Mouse (Mus musculus) v-Abl transformed pro-B cells (cell line): Measurements from ENCODE around the gene Rassf8.

Experiments used
- in situ Hi-C, 2 experiments: fragments of 400-800 bp; cut with MboI; formaldehyde crosslinking; loops; one replicate each; pipeline ENCODE4 v1.15.1; 2025; ENCODE audit not compliant: unreplicated experiment in 2 of 2

Gene Rassf8

DNA sequence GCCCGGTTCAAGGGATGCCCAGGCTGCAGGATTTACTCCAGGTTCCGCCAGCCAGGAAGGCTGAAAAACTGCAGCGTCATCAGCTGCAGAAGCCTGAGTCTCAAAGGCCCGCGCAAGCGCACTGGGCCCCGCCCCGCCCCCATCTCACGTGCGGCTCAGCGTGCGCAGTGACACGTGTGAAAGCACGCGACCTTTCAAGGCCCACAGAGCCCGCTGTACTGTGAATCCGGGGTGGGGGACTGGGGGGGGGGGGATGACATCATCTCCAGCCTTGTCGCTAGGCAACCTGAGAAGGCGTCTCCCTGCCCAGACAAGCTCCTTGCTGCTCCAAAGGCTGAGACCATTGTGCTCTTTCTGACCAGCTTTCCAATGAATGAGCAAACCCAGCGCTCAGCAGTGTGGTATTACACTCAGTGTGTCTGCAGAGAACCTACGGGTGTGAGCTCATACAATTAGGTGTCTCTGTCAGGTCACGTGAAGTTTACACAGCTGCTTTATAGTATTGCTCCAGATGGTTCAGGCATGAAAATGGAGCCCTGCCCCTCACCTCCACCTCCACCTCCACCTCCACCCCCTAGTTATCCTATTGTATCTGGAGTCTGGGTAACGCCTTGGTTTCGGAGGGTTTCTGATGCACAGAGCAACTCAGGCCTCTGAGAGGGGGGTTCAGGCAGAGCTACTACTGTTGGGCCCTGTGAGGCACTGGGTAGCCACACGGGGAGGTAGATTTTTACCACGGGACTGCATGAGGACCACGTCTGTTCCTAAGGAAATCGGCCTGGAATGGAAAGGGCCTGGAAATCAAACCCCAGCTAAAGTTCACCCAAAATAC, 109.4 kb downstream of the Rassf8 start:
- in situ Hi-C loops, result loop anchor here (10.0 to 25.0 kb wide), 3 partner anchors 731 to 1239 kb away; partner anchors contain the start of genes Klhl42 (in 2 of the 2) and Mansc4 (in 1 of the 2)

DNA sequence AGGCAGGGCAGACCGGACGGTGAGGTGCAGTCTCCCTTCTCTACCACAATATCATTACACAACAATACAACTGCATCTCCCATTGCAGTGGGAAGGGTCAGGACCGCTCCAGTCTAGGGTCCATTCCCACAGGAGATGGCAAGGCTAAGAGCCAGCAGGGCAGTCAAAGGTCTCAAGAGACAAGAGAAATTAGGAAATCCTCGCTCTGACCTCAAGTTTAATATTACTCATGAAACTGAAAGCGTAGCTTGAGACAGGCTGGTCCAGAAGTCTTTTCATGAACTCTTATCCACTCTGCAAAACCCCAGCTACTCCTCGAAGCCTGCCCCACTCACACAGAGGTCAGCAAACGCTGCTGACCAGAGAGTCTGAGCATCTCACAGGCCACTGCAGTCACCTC, 110.9 kb downstream of the Rassf8 start:
- in situ Hi-C loops, result loop anchor here (10.0 to 25.0 kb wide), 3 partner anchors 733 to 1237 kb away; partner anchors contain the start of genes Klhl42 (in 2 of the 2) and Mansc4 (in 1 of the 2)

DNA sequence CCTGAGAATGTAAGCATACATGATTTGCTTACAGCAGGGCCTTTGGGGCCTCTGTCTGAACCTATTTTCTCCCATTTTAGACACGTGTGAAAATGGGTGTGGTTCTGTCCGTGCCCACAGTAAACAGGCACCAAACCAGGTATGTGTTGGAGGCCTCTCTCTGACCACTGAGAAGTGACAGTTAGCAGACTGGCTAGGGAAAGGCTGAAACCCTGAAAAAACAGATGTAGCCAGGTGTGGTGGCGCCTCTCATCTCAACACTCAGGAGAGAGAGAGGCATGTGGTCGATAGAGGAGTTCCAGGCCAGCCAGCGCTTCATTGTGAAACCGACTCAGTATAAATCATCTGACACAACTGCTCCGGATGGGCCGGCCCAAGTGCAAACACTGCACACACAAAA, 111.9 kb downstream of the Rassf8 start:
- in situ Hi-C loops, result loop anchor here (10.0 to 25.0 kb wide), 3 partner anchors 734 to 1236 kb away; partner anchors contain the start of genes Klhl42 (in 2 of the 2) and Mansc4 (in 1 of the 2)

DNA sequence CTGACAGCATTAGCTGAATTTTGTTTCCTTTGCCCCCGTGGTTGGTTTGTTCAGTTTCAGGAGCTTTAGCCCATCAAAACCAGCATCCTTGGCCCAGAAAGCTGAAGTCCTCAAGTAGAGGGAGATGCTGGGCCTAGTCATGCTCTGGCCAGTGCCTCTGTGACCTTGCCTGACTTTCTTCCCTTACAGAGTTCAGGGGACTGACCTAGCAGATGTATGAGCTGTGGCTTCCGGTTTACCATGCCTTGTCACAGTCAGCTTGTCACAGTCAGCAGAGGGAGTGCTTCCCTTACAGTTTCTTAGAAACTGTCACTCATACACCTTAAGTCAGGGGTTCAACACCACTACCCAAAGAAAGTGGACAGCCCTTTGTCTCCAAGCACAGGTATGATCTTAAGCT, 113.8 kb downstream of the Rassf8 start:
- in situ Hi-C loops, result loop anchor here in 1 of 2 experiments (25.0 kb wide), 1 partner anchor 1227 kb away; the partner anchor contains the start of genes Klhl42 and Mansc4

DNA sequence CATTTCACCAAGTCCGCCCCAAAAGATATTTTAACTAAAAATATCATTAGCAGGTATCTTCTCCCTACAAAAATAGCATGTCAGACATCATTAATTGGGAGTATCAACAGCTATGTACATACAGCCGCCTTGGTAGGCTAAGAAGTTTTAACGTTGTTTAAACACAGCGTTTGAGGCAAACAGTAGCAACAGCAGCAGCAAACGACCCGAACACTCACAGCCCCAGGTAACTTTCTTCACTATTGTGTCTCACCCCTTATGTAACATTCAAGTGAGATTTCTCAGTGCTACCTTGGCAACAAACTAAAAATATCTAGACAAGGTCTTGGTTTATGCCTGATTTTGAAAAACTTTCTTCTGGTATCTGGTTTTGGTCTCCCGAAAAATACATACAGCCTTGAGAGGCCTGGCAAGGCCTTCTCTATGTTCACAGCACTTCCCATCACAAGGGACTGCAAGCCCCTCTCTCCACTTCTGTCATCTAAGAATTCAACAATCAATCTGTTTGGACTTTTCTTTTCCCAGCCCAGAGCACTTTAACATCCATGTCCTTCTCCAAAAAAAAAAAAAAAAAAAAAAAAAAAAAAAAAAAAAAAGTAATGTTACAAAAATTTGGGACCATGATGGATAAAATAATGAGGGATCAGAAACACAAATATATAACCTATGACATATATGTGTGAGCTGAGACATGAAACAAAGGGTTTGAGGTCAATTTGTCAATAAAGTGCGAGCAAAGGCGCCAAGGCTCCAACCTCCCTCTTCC, 115.1 kb downstream of the Rassf8 start:
- in situ Hi-C loops, result loop anchor here in 1 of 2 experiments (25.0 kb wide), 1 partner anchor 1226 kb away; the partner anchor contains the start of genes Klhl42 and Mansc4

DNA sequence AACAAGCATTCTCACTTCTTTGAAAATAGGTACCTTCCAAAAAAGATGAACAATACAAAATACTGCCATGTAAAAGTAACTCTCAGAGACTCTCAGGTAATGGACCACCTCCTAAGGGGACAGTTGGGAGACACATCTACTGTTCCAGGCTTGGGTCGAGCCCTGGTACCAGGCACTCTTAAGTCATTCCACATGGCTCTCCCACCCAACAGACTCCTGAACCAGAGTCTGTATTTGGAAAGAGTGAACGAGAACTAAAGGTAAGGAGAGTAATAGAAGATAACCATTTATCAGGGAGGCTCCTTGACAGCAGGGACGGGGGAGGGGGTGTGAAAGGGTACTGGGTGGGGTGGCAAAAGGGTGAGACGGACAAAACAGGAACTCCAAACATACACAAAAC, 115.8 kb downstream of the Rassf8 start:
- in situ Hi-C loops, result loop anchor here in 1 of 2 experiments (25.0 kb wide), 1 partner anchor 1225 kb away; the partner anchor contains the start of genes Klhl42 and Mansc4

DNA sequence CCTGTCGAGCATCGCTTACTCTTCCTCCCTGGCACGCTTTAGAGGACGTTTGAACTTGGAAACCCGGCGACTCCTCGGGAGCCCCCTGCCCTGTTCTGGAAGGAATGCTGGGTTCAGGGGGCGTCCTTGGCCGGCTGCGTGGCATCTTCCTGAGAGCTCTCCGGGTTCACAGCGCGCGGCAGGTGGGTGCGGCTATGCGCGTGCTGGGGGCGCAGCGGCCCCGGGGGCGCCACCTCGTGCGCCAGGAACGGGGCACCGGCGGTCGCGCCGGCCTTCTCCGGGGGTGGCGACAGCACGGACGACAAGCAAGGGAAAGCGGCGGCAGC, 116.2 kb downstream of the Rassf8 start:
- in situ Hi-C loops, result loop anchor here in 1 of 2 experiments (25.0 kb wide), 1 partner anchor 1225 kb away; the partner anchor contains the start of genes Klhl42 and Mansc4

DNA sequence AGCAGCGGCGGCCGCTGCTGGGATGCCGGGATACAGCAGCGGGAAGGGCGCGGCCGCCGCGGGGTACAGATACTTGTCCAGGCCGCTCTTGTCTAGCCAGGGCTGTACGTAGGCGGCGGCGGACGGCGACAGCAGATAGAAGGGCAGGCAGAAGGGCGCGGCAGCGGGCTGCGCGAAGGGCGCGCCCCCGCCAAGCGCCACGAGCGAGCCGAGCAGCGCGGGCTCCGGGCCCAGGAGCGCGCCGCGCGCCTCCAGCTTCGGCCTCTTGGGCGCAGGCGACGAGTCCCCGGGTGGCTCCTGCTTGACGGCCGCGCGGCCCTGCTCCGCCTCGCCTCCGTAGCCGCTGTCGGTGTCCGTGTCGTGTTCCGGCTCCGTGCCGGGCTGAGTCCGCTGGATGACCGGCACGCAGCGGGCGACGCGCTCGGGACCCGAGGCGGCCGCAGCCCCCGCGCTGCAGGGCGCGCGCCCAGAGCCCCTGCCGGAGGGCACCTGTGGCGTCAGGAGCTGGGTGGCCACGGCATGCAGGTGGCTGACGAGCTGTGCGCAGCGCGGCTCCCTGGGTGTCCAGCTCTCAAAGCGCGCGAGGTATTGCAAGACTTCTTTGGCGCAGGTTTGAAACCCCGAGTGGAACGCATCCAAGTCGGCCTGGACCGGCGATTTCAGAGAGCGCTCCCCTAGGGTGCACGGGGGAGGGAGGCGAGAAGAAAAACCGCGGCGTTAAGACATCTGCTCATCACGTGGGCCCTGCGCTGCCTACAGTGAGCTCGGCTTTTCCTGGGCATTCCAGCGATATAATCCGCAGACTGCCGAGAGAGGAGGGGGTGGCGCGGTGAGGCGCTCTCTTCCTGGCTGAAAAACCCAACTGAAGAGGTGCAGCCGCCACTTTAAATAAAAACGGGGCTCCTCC, 116.8 kb downstream of the Rassf8 start:
- in situ Hi-C loops, result loop anchor here in 1 of 2 experiments (25.0 kb wide), 1 partner anchor 1224 kb away; the partner anchor contains the start of genes Klhl42 and Mansc4

DNA sequence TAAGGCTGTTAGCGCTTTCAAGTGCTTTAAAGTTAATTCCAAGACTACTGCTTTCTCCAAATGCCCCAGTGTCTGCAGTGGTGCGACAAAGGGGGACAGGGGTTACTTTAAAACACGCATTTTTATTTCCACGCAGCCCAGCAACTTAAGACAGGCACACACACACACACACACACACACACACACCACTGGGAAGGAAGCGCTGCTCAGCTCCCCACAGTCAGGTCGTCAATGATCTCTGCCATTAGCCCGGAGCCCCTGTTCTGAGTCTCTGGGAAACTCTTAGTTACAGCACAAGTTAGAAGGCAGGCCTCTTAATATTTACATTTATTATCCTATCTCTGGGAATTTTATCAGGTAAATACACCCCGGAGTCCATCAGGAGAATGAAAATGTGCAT, 117.6 kb downstream of the Rassf8 start:
- in situ Hi-C loops, result loop anchor here in 1 of 2 experiments (25.0 kb wide), 1 partner anchor 1223 kb away; the partner anchor contains the start of genes Klhl42 and Mansc4

DNA sequence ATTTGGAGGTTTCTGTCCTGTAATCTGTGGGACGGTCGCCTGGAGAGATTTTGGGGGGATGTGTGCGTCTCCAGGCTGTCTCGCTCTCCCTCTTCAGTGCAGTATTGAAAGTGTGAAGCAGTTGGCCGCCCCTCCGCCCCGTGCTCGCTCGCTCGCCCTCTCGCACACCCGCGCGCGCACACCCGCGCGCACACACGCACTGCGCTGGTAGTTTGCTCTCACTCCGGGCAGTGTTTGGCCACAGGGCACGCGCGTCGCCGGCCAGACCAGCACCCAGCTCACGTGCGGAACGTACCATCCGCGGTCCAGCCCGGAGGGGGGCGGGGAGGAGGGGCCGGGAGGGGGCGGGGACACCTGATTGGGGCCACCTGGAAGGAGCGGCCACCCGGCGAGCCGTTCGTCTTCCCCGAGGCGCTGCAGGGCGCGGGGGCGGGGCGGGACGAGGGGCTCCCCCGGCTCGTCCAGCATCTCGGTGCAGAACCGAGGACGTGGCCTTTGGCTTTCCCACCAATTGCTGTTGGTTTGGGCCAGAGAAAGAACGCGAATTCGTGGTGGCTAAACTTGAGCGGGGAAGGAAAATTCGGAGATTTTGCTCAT, 118.8 kb downstream of the Rassf8 start, which contains the start of gene Bhlhe41:
Gene Bhlhe41, minus strand, starts transcription at position 270 of the 597 bp plus-strand sequence.
- in situ Hi-C loops, result loop anchor here in 1 of 2 experiments (25.0 kb wide), 1 partner anchor 1222 kb away; the partner anchor contains the start of genes Klhl42 and Mansc4

DNA sequence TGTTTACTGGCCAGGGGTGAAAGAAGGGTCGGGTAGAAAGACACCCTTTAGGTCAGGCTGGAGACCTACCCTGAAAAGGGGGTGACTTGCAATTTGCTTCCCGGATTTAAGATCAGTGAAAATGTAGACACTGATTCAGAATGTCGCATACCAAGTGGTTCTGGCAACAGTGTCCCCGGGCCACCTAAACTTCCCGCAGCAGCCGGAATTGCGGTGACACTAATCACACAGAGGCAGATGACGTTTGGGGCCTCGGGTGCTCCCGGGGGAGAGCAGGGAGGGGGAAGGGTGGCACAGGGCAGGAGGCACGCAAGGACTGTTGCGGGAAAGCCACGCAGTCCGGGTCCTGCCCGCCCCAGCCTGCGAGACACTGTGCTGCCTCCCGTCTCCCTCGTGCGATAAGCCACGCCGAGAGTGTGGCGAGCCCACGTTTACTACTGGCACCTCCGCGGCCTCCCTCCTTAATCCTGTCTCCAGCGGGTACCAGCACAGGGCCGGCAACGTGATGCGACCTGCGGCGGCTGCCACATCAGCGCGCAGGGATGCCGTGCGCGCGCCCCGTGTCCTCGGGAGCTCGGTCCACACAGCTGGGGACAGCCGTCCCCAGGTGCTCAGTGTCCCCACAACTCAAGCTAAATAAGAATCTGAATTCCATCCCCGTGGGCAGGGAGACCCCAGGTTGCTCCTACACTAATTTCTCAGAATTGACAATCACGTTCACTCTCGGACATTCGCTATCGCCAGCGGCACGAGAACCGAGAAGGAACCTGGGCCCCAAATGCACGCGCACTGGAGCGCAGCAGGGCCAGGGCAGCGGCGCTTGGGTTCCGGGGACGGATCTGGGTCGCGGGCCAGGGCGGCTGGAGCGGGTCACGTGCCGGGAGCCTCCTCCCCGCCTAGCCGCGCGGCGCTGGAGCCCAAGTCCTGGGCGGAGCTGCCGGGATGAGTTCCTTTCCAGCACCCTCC, 119.6 kb downstream of the Rassf8 start:
- in situ Hi-C loops, result loop anchor here in 1 of 2 experiments (25.0 kb wide), 1 partner anchor 1221 kb away; the partner anchor contains the start of genes Klhl42 and Mansc4

DNA sequence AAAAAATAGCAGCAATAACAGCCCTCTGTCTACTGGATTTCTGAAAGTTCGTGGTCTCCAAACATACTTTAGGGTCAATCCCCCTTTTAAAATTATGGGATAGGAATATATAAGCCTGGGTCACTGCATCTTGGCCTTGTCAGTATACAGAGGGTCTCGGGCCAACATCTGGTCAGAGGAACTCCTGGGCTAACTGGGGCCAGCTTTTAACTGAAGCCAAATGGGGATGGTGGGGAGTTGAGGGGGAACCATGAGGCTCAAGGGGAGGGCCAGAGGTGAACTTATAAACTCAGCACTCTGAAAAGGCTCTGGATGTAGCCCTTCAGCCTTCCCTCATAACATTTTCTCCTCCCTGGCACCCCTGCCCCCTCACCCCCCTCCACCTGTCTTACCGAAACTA, 120.6 kb downstream of the Rassf8 start:
- in situ Hi-C loops, result loop anchor here in 1 of 2 experiments (25.0 kb wide), 1 partner anchor 1220 kb away; the partner anchor contains the start of genes Klhl42 and Mansc4
